Mouse (Mus musculus): Measurements from ENCODE around the gene Pomt1. TPM values are rescaled to one million over a fixed set of nuclear protein-coding genes. Genes with fewer than 3 reads are reported as not detected.

Gene Pomt1
- polyA plus RNA-seq, 1 experiment from 2014 or later: 22.5 TPM

DNA sequence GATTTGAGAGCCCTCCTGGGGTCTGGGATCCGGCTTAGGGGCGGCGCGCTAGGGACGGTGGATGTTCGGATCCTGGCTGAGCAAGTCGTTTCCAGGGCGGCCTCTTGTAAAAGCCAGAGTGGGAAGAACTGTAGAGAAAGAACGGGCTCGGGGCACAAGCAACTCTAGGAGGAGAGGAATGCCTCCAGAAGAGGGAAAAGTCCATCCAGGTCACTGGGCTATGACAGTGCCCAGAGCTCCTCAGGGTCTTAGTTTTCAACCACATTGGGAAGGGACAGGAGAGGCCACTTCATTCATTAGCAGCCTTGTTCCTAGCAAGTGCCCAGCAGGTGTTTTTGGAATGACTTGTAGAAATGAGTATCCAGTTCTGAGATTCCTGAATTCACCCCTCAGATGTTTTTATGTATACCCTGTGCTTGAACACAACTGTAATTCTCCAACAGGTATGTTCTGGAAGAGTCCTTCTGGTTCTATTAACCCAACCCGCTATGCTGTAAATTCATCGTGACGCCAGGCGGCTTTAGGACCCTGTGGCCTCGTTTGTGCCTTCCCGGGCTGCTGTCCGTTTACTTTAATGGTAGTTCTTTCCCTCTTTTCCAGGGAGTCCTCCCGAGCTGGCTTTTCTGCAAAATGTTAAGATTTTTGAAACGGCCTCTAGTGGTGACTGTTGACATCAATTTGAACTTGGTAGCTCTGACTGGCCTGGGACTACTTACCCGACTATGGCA lies 534 bp downstream of the Pomt1 start:
- peak; percentile 71 for DNase-seq (ENCODE audit: low spot score)
- no peaks in the 10 kb centered on the region for H3K27me3 ChIP-seq (replicated peaks; ENCODE audit: low read depth, poor library complexity, severe bottlenecking)
- H3K36me3 ChIP-seq (replicated peaks): peaks cover 61% of the 10 kb centered on the region
- peaks cover 26% of the 10 kb centered on the region for H3K4me1 ChIP-seq
- WGBS: under 1% methylated on average over 20 of the region's 20 CpGs
- peak overlapping the region; percentile 79 for H3K4me3 ChIP-seq
- no peaks in the 10 kb centered on the region for H3K9me3 ChIP-seq
- peak overlapping the region; percentile 89 for H3K27ac ChIP-seq (replicated peaks)

DNA sequence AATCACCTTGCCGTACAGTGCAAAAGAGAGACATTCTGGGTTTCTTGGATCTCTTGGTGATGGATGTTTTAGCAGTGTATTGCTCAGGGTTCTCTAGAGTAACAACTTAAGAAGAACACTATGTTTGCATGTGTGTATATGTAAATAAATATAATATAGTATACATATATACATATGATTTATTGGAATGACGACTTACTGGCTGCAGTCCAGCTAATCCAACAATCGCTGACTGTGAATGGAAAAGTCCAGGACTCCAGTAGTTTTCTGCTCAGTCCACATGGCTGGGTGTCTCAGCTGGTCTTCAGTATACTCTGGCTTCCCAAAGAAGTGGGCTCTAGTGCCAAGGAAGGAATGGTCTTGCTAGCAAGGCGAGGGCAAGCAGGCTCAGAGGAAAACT lies 1.2 kb downstream of the Pomt1 start:
- WGBS: 49% methylated on average over 4 of the region's 4 CpGs
- Histone ChIP-seq H3K4me3 (peak overlapping the region; percentile 79), H3K27ac (replicated peaks) (peak overlapping the region; percentile 89; the same call in 1 of the 2 replicates)

DNA sequence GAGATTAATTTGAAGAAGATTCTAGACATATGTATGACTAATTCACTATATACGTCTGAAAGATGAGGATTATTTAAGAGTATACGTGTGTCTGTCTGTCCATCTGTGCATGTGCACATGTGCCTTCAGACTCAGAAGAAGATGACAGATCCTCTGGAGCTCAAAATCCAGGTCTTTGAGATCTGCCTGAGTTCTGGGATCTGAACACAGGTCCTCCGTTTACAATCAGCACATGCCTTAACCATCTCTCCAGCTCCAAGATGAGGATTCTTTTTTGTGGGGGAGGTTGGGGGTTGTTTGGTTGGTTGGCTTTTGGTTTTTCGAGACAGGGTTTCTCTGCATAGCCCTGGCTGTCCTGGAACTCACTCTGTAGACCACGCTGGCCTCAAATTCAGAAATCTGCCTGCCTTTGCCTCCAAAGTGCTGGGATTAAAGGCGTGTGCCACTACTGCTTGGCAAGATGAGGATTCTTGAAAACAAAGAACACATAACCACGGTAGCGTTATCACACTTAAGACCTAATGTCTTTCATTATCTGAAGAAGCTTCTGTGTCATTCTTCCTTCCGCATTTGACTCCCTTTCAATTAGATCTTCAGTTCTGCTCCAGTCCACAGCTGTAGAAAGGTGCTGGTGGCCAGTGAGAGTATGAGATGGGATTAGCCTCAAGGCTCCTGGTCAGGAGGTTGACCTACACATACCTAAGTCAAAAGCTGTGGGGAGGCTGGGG lies 2.5 kb downstream of the Pomt1 start:
- DNase-seq (ENCODE audit: low spot score): no peak
- 92% methylated on average over 9 of the region's 9 CpGs for WGBS
- no peak overlapping the region for H3K27ac ChIP-seq (replicated peaks)
- peaks cover 57% of the 10 kb centered on the region for H3K36me3 ChIP-seq (replicated peaks)
- no peaks in the 10 kb centered on the region for H3K9me3 ChIP-seq
- H3K4me3 ChIP-seq: no peak overlapping the region
- H3K4me1 ChIP-seq: peaks cover 26% of the 10 kb centered on the region
- H3K27me3 ChIP-seq (replicated peaks; ENCODE audit: low read depth, poor library complexity, severe bottlenecking): no peaks in the 10 kb centered on the region

More for the DNA sequence above, 1.2 kb downstream of the Pomt1 start:
- Histone ChIP-seq H3K27me3 (replicated peaks; ENCODE audit: low read depth, poor library complexity, severe bottlenecking) (no peaks in the 10 kb centered on the region), H3K9me3 (no peaks in the 10 kb centered on the region), H3K36me3 (replicated peaks) (peaks cover 57% of the 10 kb centered on the region), H3K4me1 (peaks cover 26% of the 10 kb centered on the region)
- DNase-seq (ENCODE audit: low spot score): no peak

DNA sequence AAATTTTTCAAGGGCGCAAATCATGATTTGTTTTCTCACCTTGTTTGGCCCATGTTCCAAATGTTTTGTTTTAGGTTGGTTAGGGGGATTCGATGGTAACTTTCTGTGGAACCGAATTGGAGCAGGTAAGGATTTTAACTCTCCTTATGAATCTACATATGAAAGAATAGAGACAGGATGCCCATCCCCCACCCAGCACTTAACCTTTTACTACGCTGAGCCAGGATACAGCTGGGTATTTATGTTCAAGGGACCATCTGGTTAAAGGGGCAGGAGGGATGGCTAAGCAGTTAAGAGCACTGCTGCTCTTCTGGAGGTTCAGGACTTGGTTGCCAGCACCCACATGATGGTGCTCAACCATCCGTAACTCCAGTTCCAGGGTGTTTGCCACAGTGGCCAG lies 4.2 kb downstream of the Pomt1 start:
- peaks cover 13% of the 10 kb centered on the region for H3K4me1 ChIP-seq
- WGBS: 86% methylated on average over 5 of the region's 5 CpGs
- H3K27ac ChIP-seq (replicated peaks): no peak overlapping the region
- no peaks in the 10 kb centered on the region for H3K9me3 ChIP-seq
- DNase-seq (ENCODE audit: low spot score): no peak
- no peak overlapping the region for H3K4me3 ChIP-seq
- H3K36me3 ChIP-seq (replicated peaks): peaks cover 63% of the 10 kb centered on the region
- no peaks in the 10 kb centered on the region for H3K27me3 ChIP-seq (replicated peaks; ENCODE audit: low read depth, poor library complexity, severe bottlenecking)

DNA sequence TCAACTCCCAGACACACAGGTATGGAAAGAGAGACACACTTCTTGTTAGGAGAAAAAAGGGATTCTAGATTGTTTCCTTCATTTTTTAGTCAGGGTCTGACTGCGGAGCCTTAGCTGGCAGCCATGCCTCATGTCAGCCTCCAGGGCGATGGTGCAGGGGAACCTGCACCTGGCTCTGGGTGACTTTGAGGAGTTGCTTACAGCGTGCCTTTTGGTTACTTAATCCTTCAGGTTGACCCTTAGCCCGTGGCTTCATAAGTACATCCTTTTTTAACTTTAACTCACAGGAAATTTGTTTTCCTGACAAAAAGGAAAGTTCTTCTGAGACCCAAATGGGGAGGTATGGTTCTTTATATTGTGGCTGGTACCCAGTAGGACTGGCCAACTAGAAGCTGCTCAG lies 6.6 kb downstream of the Pomt1 start:
- DNase-seq (ENCODE audit: low spot score): no peak
- Histone ChIP-seq H3K9me3 (no peaks in the 10 kb centered on the region), H3K27ac (replicated peaks) (no peak overlapping the region), H3K4me3 (no peak overlapping the region), H3K27me3 (replicated peaks; ENCODE audit: low read depth, poor library complexity, severe bottlenecking) (no peaks in the 10 kb centered on the region), H3K36me3 (replicated peaks) (peaks cover 87% of the 10 kb centered on the region), H3K4me1 (no peaks in the 10 kb centered on the region; the same call in 1 of the 2 replicates)
- WGBS: 88% methylated on average over 4 of the region's 4 CpGs

DNA sequence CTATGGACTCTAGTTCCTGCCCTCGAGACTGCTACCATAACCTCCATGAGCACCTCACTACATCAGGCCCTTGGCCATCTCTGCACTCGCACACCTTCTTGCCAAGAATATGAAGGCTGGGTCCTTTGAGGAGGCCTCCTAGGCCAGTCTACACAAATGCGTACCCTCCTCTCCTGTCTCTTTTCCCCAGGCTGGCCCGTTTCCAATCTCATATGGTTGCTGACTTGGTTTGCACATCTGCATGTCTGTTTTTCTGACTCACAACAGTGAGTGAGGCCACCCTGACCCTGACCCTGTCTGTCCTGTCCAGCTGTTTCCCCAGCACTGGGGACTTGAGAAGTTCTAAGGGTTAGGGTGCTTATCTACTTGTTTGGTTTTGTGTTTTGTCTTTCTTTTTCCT lies 10.4 kb downstream of the Pomt1 start:
- Histone ChIP-seq H3K9me3 (no peaks in the 10 kb centered on the region), H3K4me3 (no peak overlapping the region), H3K27ac (replicated peaks) (no peak overlapping the region), H3K36me3 (replicated peaks) (peaks cover 96% of the 10 kb centered on the region), H3K4me1 (no peaks in the 10 kb centered on the region), H3K27me3 (replicated peaks; ENCODE audit: low read depth, poor library complexity, severe bottlenecking) (no peaks in the 10 kb centered on the region)
- 87% methylated on average over 4 of the region's 4 CpGs for WGBS
- no peak for DNase-seq (ENCODE audit: low spot score)

DNA sequence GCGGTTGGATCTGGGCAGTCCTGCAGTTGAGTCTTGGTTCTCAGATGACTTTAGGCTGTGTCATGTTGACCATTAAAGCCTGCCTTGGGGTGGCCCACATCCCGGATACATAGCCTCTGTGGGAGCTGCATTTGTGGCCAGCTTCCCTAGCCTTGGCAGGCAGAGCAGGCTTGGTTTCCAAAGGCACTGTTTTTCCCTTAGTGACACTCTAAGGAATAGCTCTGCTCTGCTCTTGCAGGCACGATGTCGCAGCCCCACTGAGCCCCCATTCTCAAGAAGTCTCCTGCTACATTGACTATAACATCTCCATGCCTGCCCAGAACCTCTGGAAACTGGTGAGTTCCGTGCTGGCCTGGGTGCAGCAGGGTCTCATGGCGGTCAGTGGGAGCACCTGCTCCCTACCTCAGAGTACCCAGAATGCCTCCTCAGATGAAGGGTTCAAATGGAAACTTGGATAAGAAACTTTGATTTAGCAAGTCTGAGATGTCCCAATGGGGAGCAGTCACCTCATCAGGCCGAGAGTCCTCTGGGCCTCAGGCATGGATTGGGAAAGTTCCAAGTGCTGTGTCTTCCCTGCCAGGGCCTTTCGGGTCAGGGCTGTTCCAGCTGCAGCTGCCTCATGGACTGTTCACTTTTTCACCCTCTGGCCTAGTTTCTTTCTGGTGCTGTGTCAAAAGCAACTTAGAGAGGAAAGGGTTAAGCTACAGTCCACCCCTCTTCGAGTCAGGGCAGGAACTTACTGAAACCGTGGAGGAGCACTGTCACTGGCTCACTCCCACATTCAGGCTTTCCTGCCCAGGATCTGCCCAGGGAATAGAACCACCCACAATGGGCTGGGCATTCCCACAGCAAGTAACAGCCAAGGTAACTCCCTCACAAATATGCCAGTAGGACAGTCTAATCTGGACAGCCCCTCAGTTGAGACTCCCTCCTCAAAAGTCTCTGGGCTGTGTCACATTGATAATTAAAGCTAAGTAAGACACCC lies 12.3 kb downstream of the Pomt1 start:
- H3K27ac ChIP-seq (replicated peaks): no peak overlapping the region
- DNase-seq (ENCODE audit: low spot score): no peak
- peaks cover 100% of the 10 kb centered on the region for H3K36me3 ChIP-seq (replicated peaks)
- H3K4me3 ChIP-seq: no peak overlapping the region
- H3K4me1 ChIP-seq: no peaks in the 10 kb centered on the region
- WGBS: 81% methylated on average over 10 of the region's 10 CpGs
- no peaks in the 10 kb centered on the region for H3K9me3 ChIP-seq
- H3K27me3 ChIP-seq (replicated peaks; ENCODE audit: low read depth, poor library complexity, severe bottlenecking): no peaks in the 10 kb centered on the region

DNA sequence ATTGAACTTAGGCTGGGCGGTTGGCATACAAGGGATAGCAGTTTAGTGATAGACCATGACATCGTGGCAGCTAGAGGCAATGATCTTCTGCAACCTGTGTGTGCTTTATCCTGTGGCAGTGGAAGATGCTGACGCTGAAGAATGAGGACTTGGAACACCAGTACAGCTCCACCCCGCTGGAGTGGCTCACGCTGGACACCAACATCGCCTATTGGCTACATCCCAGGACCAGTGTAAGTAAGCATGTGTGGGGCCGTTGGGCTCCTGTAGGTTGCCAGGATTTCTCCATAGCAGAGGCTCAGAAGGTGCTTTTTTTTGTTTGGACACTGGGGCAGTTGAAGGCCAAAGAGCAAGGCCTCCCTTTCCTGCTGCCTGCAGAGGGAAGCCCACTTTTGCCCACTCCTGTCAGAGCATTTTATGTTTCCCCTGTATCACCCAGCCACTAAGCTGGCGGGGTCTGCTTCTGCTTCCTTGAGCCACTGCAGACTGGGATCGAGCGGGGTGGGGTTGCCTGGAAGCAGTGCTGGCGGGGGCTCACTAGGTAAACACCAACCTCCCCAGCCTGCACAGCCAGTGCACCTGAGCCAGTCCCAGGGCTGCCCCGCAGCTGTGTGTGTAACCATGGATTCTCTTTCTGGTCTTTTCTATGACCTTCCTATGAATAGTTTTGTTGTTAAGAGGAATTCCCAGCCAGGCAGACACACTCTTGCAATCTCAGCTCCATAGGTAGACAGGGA lies 15.6 kb downstream of the Pomt1 start:
- H3K9me3 ChIP-seq: no peaks in the 10 kb centered on the region
- no peaks in the 10 kb centered on the region for H3K27me3 ChIP-seq (replicated peaks; ENCODE audit: low read depth, poor library complexity, severe bottlenecking)
- peaks cover 97% of the 10 kb centered on the region for H3K36me3 ChIP-seq (replicated peaks)
- H3K27ac ChIP-seq (replicated peaks): no peak overlapping the region
- no peak overlapping the region for H3K4me3 ChIP-seq
- DNase-seq (ENCODE audit: low spot score): no peak
- WGBS: 93% methylated on average over 12 of the region's 12 CpGs
- H3K4me1 ChIP-seq: no peaks in the 10 kb centered on the region

DNA sequence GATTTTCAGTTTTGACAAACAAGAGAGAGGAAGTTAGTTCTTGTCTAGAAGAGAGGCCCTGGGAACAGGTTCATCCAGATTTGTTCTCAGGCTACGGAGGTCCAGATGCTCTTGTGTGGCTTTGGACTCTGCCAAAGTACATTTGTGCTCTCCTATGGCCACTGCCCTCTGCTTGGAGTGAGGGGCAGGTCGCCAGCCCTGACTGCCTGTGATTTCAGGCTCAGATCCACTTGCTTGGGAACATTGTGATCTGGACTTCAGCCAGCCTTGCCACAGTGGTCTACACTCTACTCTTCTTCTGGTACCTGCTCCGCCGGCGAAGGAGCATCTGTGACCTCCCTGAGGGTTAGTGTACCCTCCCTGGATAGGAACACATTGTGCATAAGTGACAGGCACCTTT lies 16.3 kb downstream of the Pomt1 start:
- Histone ChIP-seq H3K4me3 (no peak overlapping the region), H3K36me3 (replicated peaks) (peaks cover 97% of the 10 kb centered on the region), H3K9me3 (no peaks in the 10 kb centered on the region), H3K4me1 (no peaks in the 10 kb centered on the region), H3K27me3 (replicated peaks; ENCODE audit: low read depth, poor library complexity, severe bottlenecking) (no peaks in the 10 kb centered on the region), H3K27ac (replicated peaks) (no peak overlapping the region)
- no peak for DNase-seq (ENCODE audit: low spot score)
- 91% methylated on average over 5 of the region's 5 CpGs for WGBS

DNA sequence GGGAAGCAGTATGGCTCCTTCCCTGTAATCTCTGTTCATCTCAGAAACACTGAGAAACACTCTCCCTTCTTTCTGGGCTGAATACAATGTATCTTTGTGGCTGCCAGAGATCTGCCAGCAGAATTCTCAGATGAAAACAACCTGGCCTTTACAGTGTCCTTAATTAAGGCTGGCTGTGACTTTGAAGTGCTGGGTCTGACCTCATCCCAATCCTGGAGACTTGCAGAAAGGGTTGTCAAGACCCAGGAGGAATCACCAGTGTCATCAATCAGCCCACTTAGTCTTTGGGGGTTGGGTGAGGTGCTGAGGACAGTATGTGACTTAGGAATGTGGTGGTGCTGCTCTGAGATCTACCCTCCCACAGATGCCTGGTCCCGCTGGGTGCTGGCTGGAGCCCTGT lies 17.0 kb downstream of the Pomt1 start:
- 80% methylated on average over 1 of the region's 1 CpGs for WGBS
- no peaks in the 10 kb centered on the region for H3K27me3 ChIP-seq (replicated peaks; ENCODE audit: low read depth, poor library complexity, severe bottlenecking)
- H3K9me3 ChIP-seq: no peaks in the 10 kb centered on the region
- no peak overlapping the region for H3K4me3 ChIP-seq
- H3K36me3 ChIP-seq (replicated peaks): peaks cover 97% of the 10 kb centered on the region
- peaks cover under 1% of the 10 kb centered on the region; the same call in 1 of the 2 replicates for H3K4me1 ChIP-seq
- H3K27ac ChIP-seq (replicated peaks): no peak overlapping the region
- DNase-seq (ENCODE audit: low spot score): no peak

DNA sequence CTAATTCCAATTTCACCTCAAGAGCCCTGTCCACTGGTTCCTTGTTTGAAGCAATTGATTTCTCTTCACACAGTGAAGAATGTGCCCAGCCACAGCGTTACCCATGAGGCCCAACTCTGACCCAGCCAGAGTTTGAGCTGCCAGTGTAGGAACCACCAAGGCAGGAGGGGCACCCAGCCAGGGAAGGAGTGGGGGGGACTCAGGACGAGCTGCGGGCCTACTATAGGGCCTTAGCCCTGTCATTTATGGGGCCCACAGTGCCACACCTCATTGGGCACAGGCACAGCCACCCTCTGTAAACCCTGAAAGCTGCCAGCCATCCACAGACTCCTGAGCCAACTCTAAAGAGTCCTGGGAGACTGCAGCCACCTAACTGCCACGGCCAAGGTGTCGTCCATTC lies 18.2 kb downstream of the Pomt1 start:
- Histone ChIP-seq H3K4me3 (no peak overlapping the region), H3K27me3 (replicated peaks; ENCODE audit: low read depth, poor library complexity, severe bottlenecking) (no peaks in the 10 kb centered on the region), H3K36me3 (replicated peaks) (peaks cover 89% of the 10 kb centered on the region), H3K27ac (replicated peaks) (no peak overlapping the region), H3K9me3 (no peaks in the 10 kb centered on the region), H3K4me1 (peaks cover 12% of the 10 kb centered on the region)
- no peak for DNase-seq (ENCODE audit: low spot score)
- WGBS: 93% methylated on average over 5 of the region's 5 CpGs

DNA sequence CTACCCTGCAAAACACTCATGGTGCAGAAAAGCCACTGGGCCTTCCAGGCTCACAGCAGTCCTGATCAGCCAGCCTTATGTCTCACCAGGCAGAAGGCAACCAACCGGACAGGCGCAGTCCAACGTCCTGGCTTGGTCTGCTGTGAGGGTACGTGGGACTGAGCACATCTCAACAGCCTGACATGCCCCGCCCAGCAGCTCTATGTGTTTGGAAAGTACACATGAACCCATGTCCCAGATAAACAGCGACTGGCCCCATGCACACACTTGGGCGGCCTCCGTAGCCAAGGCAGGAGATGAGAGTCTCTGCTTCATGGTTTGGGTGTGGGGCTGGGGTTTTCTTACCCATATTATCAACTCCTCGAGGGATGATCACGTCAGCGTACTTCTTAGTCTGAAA lies 19.9 kb downstream of the Pomt1 start:
- Histone ChIP-seq H3K36me3 (replicated peaks) (peaks cover 72% of the 10 kb centered on the region), H3K9me3 (no peaks in the 10 kb centered on the region), H3K27me3 (replicated peaks; ENCODE audit: low read depth, poor library complexity, severe bottlenecking) (no peaks in the 10 kb centered on the region), H3K4me1 (peaks cover 19% of the 10 kb centered on the region), H3K27ac (replicated peaks) (no peak overlapping the region), H3K4me3 (no peak overlapping the region)
- 91% methylated on average over 11 of the region's 11 CpGs for WGBS
- DNase-seq (ENCODE audit: low spot score): no peak

Data from embryonic facial prominence, embryonic 10.5 days (tissue).